Mouse (Mus musculus): ENCODE data around the gene Spag4. TPM values are rescaled to one million over a fixed set of nuclear protein-coding genes. Genes with fewer than 3 reads are reported as not detected.
"Not testable (repeated sequence)": the region's sequence is repeated elsewhere in the genome, so short reads cannot be mapped to it uniquely, and the experiment has no call there.

The Spag4 gene
- total RNA-seq, 2 experiments from 2014 or later, result 6.6 to 9.3 TPM

- intact Hi-C loops (cut with DNase I), result no loop called here
- no peak for DNase-seq
These were observed 27.0 kb downstream of the Spag4 start for GRCm38 (mm10) chr2:156091926-156092325.

DNA sequence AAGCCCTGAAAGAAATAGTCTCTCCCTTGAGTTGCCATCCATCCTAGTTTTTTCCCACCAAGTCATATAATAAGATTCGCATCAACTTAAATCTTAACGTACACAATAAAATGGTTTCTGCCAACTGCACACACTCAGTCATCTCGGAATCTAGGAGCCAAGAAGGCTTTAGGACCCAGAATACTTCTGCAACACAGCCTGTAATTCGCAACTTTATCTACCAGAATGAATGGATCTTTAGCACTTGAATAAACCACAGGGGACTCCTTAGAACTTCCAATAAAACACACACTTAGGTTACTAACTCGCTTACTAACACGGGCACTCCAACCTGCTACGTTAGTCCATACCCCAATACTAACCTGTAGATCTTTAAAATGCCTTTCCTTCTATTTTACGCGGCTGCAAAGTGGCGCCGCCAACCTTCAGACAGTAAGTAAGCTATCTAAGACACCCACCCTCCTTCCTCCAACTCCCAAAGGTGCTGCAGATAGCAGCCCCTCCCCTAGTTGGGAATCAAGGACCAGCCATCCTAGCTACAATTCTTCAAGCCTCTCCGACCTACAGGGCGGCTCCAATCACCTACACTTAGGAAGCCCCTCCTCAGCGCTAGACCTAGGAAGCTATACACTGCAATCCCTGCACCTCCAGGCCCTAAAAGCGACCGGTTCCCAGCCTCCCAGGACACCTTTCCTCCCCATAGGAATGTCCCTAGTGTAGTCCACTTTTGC lies 45.8 kb downstream of the Spag4 start:
- intact Hi-C loops (cut with DNase I), result no loop called here
- DNase-seq, result no peak

DNA sequence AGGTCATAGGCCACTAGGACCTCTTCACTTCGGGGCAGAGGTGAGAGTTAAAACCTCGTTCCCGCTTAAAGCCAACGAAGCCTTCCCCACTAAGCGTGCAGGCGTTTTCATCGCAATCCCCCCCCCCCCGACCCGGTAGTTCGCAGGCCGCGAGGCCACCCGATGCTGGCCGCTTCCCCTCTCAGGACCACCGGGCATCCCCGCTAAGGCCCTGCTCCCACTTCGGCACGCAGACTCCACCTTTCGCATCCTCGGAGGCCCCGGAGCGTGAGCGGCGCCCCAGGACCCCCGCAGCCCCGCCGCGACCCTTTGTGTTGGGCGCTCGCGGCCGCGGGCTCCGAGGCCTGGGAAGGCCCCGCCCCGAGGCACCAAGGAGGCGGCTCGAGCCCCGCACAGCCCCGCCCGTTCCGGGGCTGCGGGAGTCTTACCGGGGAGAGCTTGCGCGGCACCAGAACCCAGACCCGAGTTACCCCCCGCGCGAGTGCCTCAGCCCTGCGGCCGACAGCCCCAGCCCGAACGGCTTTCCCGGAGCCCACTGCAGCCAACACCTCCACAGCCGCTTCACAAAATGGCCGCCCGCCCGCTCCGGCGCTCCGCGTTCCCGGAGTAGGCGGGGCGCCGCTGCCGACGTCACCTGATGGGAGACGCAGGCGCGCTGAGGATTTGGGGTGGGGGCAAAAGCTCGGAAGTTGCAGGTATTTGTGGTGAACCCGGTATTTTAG lies 46.5 kb downstream of the Spag4 start, which contains the start of the genes Cpne1 and Rbm12:
Cpne1 (minus strand) TSS at position 608 of the 722 bp plus-strand sequence.
Rbm12 (minus strand) TSS at position 621 of the 722 bp plus-strand sequence.
- intact Hi-C loops (cut with DNase I), result no loop called here

GRCm38 (mm10) chr2:156112080-156112423 lies 47.1 kb downstream of the Spag4 start:
- intact Hi-C loops (cut with DNase I); DNase-seq: not testable (repeated sequence)

More for the DNA sequence above, 46.5 kb downstream of the Spag4 start, which contains the start of the genes Cpne1 and Rbm12:
- DNase-seq, result peak; percentile 95

DNA sequence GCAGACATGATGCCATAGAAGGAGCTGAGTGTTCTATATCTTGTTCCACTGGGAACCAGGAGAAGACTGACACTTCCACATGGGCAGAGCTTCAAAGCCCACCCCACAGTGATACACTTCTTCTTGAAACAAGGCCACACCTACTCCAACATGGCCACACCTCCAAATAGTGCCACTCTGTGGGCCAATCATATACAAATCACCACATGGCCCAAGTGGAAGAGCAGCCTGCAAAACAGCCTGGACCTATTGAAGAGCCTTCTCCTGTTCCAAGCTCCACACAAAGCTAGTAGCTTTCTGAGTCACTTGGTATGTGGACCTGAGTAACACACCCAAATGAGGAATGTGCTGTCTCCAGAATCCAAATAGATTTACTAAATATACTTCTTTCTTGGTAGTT lies 54.6 kb downstream of the Spag4 start:
- intact Hi-C loops (cut with DNase I), result no loop called here
- no peak for DNase-seq

Other genes with a start within 250 kb of the Spag4 start
- 10 to 100 TPM; 23.3 to 24.2 TPM for gene BC029722, start 245.7 kb upstream of the Spag4 start, total RNA-seq (2021)
- gene Eif6, start 238.2 kb upstream of the Spag4 start, total RNA-seq (2021), result 10 to 100 TPM; 94.6 to 98.0 TPM
- not detected for gene Fam83c, start 230.3 kb upstream of the Spag4 start, total RNA-seq (2021)
- 10 to 100 TPM; 42.3 to 43.7 TPM for gene Uqcc1, start 134.9 kb upstream of the Spag4 start, total RNA-seq (2021)
- gene Gm15557, start 124.4 kb upstream of the Spag4 start, total RNA-seq (2021), result not detected
- 1 to 10 TPM in 1 of 2 experiments, under 1 TPM in 1; 0.99 to 1.8 TPM for gene Gdf5, start 119.8 kb upstream of the Spag4 start, total RNA-seq (2021)
- gene Cep250, start 108.7 kb upstream of the Spag4 start, total RNA-seq (2021), result 10 to 100 TPM; 22.2 to 23.9 TPM
- gene 6430550D23Rik, start 57.2 kb upstream of the Spag4 start, total RNA-seq (2021), result 1 to 10 TPM in 1 of 2 experiments, under 1 TPM in 1; 0.86 to 1.4 TPM
- 100 to 1,000 TPM; 271 to 274 TPM for gene Ergic3, start 57.1 kb upstream of the Spag4 start, total RNA-seq (2021)
- gene Fer1l4, start 12.2 kb upstream of the Spag4 start, total RNA-seq (2021), result not detected
- 10 to 100 TPM; 14.2 to 18.4 TPM for gene Cpne1, start 46.8 kb downstream of the Spag4 start, total RNA-seq (2021)
- gene Rbm12, start 46.8 kb downstream of the Spag4 start, total RNA-seq (2021), result 10 to 100 TPM; 43.4 to 50.3 TPM
- gene Gm28036, start 61.9 kb downstream of the Spag4 start, total RNA-seq (2021), result 10 to 100 TPM; 26.1 to 40.2 TPM
- gene Romo1, start 78.9 kb downstream of the Spag4 start, total RNA-seq (2021), result 100 to 1,000 TPM; 223 to 225 TPM
- 10 to 100 TPM; 25.4 to 26.6 TPM for gene Nfs1, start 79.0 kb downstream of the Spag4 start, total RNA-seq (2021)
- 100 to 1,000 TPM; 345 to 348 TPM for gene Rbm39, start 115.1 kb downstream of the Spag4 start, total RNA-seq (2021)
- 100 to 1,000 TPM in 1 of 2 experiments, 10 to 100 TPM in 1; 93.5 to 101 TPM for gene Phf20, start 131.3 kb downstream of the Spag4 start, total RNA-seq (2021)
- 1 to 10 TPM; 4.1 to 4.7 TPM for gene Cnbd2, start 247.1 kb downstream of the Spag4 start, total RNA-seq (2021)
- gene Scand1, start 247.5 kb downstream of the Spag4 start, total RNA-seq (2021), result 100 to 1,000 TPM in 1 of 2 experiments, 10 to 100 TPM in 1; 96.9 to 106 TPM